Mouse (Mus musculus) Patski (cell line): Measurements from ENCODE around the gene Gm2030. TPM values are rescaled to one million over a fixed set of nuclear protein-coding genes. Genes with fewer than 3 reads are reported as not detected.
"Not testable (repeated sequence)": the region's sequence is repeated elsewhere in the genome, so short reads cannot be mapped to it uniquely, and the experiment has no call there.

Experiments
- ATAC-seq: fragments of 100-300 bp; one replicate; pipeline ENCODE4 v1.8.0; 2021
- CTCF ChIA-PET: fragments of 350-600 bp; sonication (Branson Sonifier 250); formaldehyde crosslinking; loops from one replicate; lab custom pipeline; 2022; ENCODE audit warnings: inconsistent platforms; lab: Charles Lee
- POLR2A ChIA-PET: fragments of 350-600 bp; sonication (Branson Sonifier 250); formaldehyde crosslinking; loops from one replicate; lab custom pipeline; 2022; ENCODE audit warnings: antibody characterized with exemption, inconsistent platforms; lab: Charles Lee
- DNase-seq: peaks from one replicate; pipeline ENCODE4 v3.0.0-alpha.2; 2011; ENCODE audit warnings: low read depth, low spot score
- H3K27me3 ChIP-seq: fragments of 371-371 bp; one replicate; pipeline ENCODE4 v1.5.1; 2021
- in situ Hi-C: fragments of 300-500 bp; cut with MboI; formaldehyde crosslinking; loops from 3 replicates; pipeline ENCODE4 v1.11.1; 2018; ENCODE audit warnings: low pct_unique_long_range_greater_than_20kb, mixed read lengths
- polyA plus RNA-seq: library from polyadenylated mRNA; unstranded; gene quantifications from one replicate; pipeline ENCODE4 v1.2.3, GENCODE M21; 2021

The Gm2030 gene
- not detected for polyA plus RNA-seq

GRCm38 (mm10) chrX:26309944-26310343, at the start of gene Gm2030:
Gene Gm2030 (minus strand): TSS chrX:26310044.
- in situ Hi-C loops: not testable (repeated sequence)

More at GRCm38 (mm10) chrX:26309944-26310343, at the start of gene Gm2030:
- H3K27me3 ChIP-seq, CTCF ChIA-PET, DNase-seq, ATAC-seq, POLR2A ChIA-PET: not testable (repeated sequence)

Other genes with a start within 250 kb of the Gm2030 start
- gene Gm2012, start 78.7 kb downstream of the Gm2030 start, polyA plus RNA-seq: not detected
- not detected for gene Slx, start 235.5 kb upstream of the Gm2030 start, polyA plus RNA-seq